Mouse (Mus musculus) hindbrain, embryonic 11.5 days (tissue): Measurements from ENCODE around the gene Gpc3. TPM values are rescaled to one million over a fixed set of nuclear protein-coding genes. Genes with fewer than 3 reads are reported as not detected.
"Not testable (repeated sequence)": the region's sequence is repeated elsewhere in the genome, so short reads cannot be mapped to it uniquely, and the experiment has no call there.

Experiments
- ATAC-seq: fragments of 200-750 bp; cut with Nextera tagmentation; 2 replicates; pipeline ENCODE4 v1.8.0; 2017; ENCODE audit warnings: mild to moderate bottlenecking, moderate TSS enrichment, moderate library complexity; ENCODE audit not compliant: low FRiP score
- DNase-seq: peaks from one replicate; pipeline ENCODE4 v3.0.0-alpha.2; 2015; ENCODE audit warnings: low spot score
- H3K27ac ChIP-seq: fragments of 300-500 bp; sonication (generic); 2 replicates; pipeline ENCODE4 v1.5.1; 2014; ENCODE audit warnings: mild to moderate bottlenecking, low read depth, low read length
- H3K27me3 ChIP-seq: fragments of 300-500 bp; sonication (generic); 2 replicates; pipeline ENCODE4 v1.6.1; 2014; ENCODE audit warnings: mild to moderate bottlenecking, low read length, moderate library complexity, mixed read lengths; ENCODE audit not compliant: control insufficient read depth, insufficient read depth
- H3K36me3 ChIP-seq: fragments of 300-500 bp; sonication (generic); 2 replicates; pipeline ENCODE4 v1.6.1; 2014; ENCODE audit warnings: mild to moderate bottlenecking, low read length, moderate library complexity, mixed read lengths; ENCODE audit not compliant: control insufficient read depth, insufficient read depth
- H3K4me1 ChIP-seq: fragments of 300-500 bp; sonication (generic); replicated peaks from 2 replicates; pipeline ENCODE4 v1.6.1; 2014; ENCODE audit warnings: low read length, mixed read lengths; ENCODE audit not compliant: control insufficient read depth, insufficient read depth
- H3K4me2 ChIP-seq: fragments of 300-500 bp; sonication (generic); replicated peaks from 2 replicates; pipeline ENCODE4 v1.6.1; 2014; ENCODE audit warnings: mild to moderate bottlenecking, low read depth, low read length
- H3K4me3 ChIP-seq: fragments of 300-500 bp; sonication (generic); 2 replicates; pipeline ENCODE4 v1.5.1; 2014; ENCODE audit warnings: low read depth, low read length
- H3K9ac ChIP-seq: fragments of 300-500 bp; sonication (generic); 2 replicates; pipeline ENCODE4 v1.6.1; 2014; ENCODE audit warnings: low read depth, low read length
- H3K9me3 ChIP-seq: fragments of 300-500 bp; sonication (generic); 2 replicates; pipeline ENCODE4 v1.6.1; 2016; ENCODE audit warnings: low read length; ENCODE audit not compliant: control insufficient read depth
- WGBS: fragments of 180-500 bp; shearing (Covaris S2); extraction: QIAGEN DNeasy Blood & Tissue Kit; methylation state at CpG from one replicate; pipeline ENCODE4 v1.1.7; 2014; 5-methylcytosine and 5-hydroxymethylcytosine counted together
- polyA plus RNA-seq: library from polyadenylated mRNA; unstranded; fragments of >200 nt; fragmentation: Nextera tagmentation; extraction: Ambion mirVana; gene quantifications from 2 replicates; pipeline ENCODE4 v1.2.1, GENCODE M21; 2014

The Gpc3 gene
- polyA plus RNA-seq, 1 experiment from 2014 or later = 338 TPM

DNA sequence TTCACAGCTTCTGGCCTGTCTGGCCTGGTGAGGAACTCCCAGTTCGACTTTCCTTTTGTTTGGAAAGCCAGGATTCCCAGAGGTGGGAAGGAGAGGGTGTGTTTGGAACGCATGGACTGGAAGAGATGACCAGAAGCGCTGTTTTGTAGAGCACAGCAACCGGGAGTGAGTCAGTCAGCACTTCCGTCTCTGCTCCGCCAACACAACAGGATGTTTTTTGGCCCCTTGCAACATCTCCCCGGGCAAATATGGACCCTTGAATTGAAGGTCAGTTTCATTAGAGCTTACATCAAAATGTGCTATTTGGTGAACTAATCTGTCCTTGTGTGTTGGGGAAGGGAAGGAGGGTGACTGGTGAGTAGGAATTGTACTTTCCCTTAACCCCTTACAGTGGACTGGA is 340.7 kb downstream of the Gpc3 start:
- no peaks in the 10 kb centered on the region for H3K36me3 ChIP-seq
- H3K4me1 ChIP-seq = no peaks in the 10 kb centered on the region
- WGBS = 85% methylated on average over 7 of the region's 7 CpGs
- no peak for ATAC-seq
- no peak overlapping the region for H3K4me3 ChIP-seq
- no peak for DNase-seq
- no peak overlapping the region for H3K27ac ChIP-seq
- no peak overlapping the region for H3K4me2 ChIP-seq
- no peak overlapping the region for H3K9ac ChIP-seq
- no peaks in the 10 kb centered on the region for H3K27me3 ChIP-seq
- H3K9me3 ChIP-seq = no peaks in the 10 kb centered on the region

- WGBS = 87% methylated on average over 11 of the region's 11 CpGs
- no peak for ATAC-seq
Observed at GRCm38 (mm10) chrX:52261991-52262390, 351.8 kb downstream of the Gpc3 start.

DNA sequence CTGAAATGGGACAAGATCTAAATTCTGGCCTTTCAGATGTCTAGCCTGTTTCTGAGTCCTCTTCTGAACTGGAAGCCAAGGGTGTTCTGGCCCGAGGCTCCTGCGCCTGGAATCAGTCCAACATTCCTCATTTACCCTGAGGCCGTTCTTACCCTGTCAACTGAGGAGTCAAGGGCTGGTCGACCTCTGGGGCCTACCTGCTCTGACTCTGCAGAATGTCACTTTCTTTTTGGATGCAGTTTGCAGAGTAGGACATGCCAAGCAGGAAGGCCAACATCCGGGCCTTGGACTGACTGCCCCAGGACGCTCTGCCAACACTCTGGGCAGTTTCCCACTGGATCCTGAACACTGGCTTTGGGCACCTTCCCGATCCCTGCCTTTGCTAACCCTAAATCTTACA is 352.2 kb downstream of the Gpc3 start:
- Histone ChIP-seq H3K27me3 (no peaks in the 10 kb centered on the region), H3K27ac (no peak overlapping the region), H3K4me2 (no peak overlapping the region), H3K9ac (no peak overlapping the region), H3K4me1 (no peaks in the 10 kb centered on the region), H3K9me3 (no peaks in the 10 kb centered on the region), H3K36me3 (no peaks in the 10 kb centered on the region), H3K4me3 (no peak overlapping the region)
- DNase-seq (no peak), ATAC-seq (no peak)
- 82% methylated on average over 7 of the region's 7 CpGs for WGBS

More at GRCm38 (mm10) chrX:52261991-52262390, 351.8 kb downstream of the Gpc3 start:
- Histone ChIP-seq H3K27me3 (no peaks in the 10 kb centered on the region), H3K4me2 (no peak overlapping the region), H3K9ac (no peak overlapping the region), H3K36me3 (no peaks in the 10 kb centered on the region), H3K4me1 (no peaks in the 10 kb centered on the region), H3K4me3 (no peak overlapping the region), H3K9me3 (no peaks in the 10 kb centered on the region), H3K27ac (no peak overlapping the region)
- DNase-seq = no peak

DNA sequence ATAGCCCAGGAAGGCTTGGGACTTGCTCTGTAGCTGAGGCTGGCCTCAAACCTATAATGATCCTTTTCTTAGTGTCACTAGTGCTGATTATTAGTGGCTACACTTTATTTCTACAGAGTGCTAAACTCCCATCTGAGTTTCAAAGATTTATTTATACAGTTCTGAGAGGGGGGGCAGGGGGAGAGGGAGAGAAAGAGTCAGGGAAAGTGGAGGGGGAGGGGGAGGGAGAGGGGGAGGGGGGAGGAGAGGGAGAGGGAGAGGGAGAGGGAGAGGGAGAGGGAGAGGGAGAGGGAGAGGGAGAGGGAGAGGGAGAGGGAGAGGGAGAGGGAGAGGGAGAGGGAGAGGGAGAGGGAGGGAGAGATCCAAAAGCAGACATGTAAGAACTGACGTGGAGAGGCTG is 354.0 kb downstream of the Gpc3 start:
- not testable (repeated sequence) for H3K27ac ChIP-seq, ATAC-seq, H3K36me3 ChIP-seq, H3K4me1 ChIP-seq, H3K27me3 ChIP-seq, H3K9me3 ChIP-seq, DNase-seq, H3K9ac ChIP-seq, H3K4me2 ChIP-seq, H3K4me3 ChIP-seq
- 58% methylated on average over 1 of the region's 1 CpGs for WGBS

- H3K4me2 ChIP-seq = no peak overlapping the region
- WGBS = 86% methylated on average over 1 of the region's 1 CpGs
Observed at GRCm38 (mm10) chrX:52254526-52254925, 359.2 kb downstream of the Gpc3 start.

DNA sequence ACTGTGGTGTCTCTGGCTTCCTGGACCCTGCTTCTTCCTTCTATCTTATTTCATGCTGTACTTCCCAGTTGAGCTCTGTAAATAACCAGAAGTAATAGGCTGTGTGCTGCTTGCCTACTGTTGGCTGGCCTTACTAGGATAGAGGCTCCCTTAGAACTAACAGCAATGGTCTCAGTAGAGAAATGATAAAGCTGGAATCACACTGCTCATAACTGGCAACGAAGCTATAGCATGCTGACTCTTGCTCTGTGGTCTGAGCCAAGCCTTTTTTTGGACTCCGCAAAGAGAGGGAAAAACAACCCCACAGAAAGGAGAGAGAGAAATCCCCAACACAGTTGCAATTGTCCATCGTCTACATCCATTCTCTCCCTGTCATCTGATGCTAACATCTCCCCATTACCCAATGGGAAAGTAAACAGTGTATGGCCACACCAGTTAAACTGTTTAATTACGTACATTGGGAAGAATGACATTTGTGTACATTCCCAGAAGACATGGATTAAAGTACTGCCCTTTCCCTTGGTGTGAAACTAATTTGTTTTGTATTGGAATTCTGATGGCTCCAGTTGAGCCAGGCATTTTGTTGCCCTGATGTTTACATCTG is 368.0 kb downstream of the Gpc3 start:
- WGBS = 88% methylated on average over 4 of the region's 4 CpGs
- Histone ChIP-seq H3K4me2 (no peak overlapping the region), H3K9ac (no peak overlapping the region), H3K27ac (no peak overlapping the region), H3K9me3 (no peaks in the 10 kb centered on the region), H3K36me3 (no peaks in the 10 kb centered on the region), H3K4me3 (no peak overlapping the region), H3K4me1 (no peaks in the 10 kb centered on the region), H3K27me3 (no peaks in the 10 kb centered on the region)
- ATAC-seq (no peak), DNase-seq (no peak)

More at GRCm38 (mm10) chrX:52254526-52254925, 359.2 kb downstream of the Gpc3 start:
- no peaks in the 10 kb centered on the region for H3K4me1 ChIP-seq
- no peaks in the 10 kb centered on the region for H3K9me3 ChIP-seq
- ATAC-seq = no peak
- DNase-seq = no peak
- H3K27ac ChIP-seq = no peak overlapping the region
- no peaks in the 10 kb centered on the region for H3K27me3 ChIP-seq
- no peak overlapping the region for H3K4me3 ChIP-seq
- no peaks in the 10 kb centered on the region for H3K36me3 ChIP-seq
- no peak overlapping the region for H3K9ac ChIP-seq

DNA sequence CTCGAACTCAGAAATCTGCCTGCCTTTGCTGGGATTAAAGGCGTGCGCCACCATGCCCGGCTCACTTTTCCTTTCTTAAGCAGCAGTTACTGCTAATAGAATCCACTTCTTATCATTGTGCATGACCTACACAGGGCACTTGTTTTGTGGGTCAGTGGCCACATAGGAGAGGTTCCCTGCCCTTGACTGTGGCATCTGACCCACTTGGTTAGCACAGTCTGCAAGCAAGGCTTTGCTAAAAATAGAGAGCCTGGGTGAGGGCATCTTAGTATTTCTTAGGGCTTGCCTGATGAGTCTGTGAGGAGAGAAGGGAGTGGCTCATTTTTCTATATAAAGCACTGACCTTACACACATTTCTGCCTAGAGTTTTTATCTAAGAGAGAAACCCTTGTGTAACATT is 376.3 kb downstream of the Gpc3 start:
- WGBS = 89% methylated on average over 4 of the region's 4 CpGs
- H3K4me2 ChIP-seq = no peak overlapping the region
- no peaks in the 10 kb centered on the region for H3K36me3 ChIP-seq
- H3K27me3 ChIP-seq = no peaks in the 10 kb centered on the region
- no peak for DNase-seq
- H3K4me3 ChIP-seq = no peak overlapping the region
- no peaks in the 10 kb centered on the region for H3K4me1 ChIP-seq
- no peak overlapping the region for H3K27ac ChIP-seq
- no peaks in the 10 kb centered on the region for H3K9me3 ChIP-seq
- no peak for ATAC-seq
- H3K9ac ChIP-seq = no peak overlapping the region

DNA sequence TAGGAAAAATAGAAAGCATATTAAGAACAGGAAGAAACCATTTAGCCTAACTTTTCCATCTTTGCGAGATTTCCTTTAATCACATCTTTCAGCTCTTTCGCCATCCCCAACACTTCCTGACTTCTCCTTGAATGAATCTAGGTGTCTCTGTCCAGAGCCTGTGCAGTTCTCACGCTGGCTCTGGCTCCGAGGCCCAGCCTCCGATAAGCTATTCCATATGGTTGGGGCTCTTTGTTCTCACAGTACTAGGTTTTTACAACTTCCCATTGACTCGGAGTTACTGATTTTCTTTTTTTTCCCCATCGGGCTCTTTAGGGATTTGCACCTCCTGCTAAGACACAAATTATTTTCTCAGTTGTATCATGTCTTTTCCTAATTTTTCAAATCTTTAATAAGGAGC is 381.8 kb downstream of the Gpc3 start:
- H3K9ac ChIP-seq = no peak overlapping the region
- no peaks in the 10 kb centered on the region for H3K36me3 ChIP-seq
- no peak overlapping the region for H3K4me2 ChIP-seq
- no peak for ATAC-seq
- DNase-seq = no peak
- no peak overlapping the region for H3K4me3 ChIP-seq
- no peaks in the 10 kb centered on the region for H3K9me3 ChIP-seq
- H3K4me1 ChIP-seq = no peaks in the 10 kb centered on the region
- WGBS = 65% methylated on average over 7 of the region's 7 CpGs
- no peak overlapping the region for H3K27ac ChIP-seq
- H3K27me3 ChIP-seq = no peaks in the 10 kb centered on the region

GRCm38 (mm10) chrX:52230711-52231110 is 383.0 kb downstream of the Gpc3 start:
- DNase-seq (no peak), ATAC-seq (no peak)
- Histone ChIP-seq H3K4me2 (no peak overlapping the region), H3K9me3 (no peaks in the 10 kb centered on the region), H3K4me3 (no peak overlapping the region), H3K4me1 (no peaks in the 10 kb centered on the region), H3K27ac (no peak overlapping the region), H3K9ac (no peak overlapping the region), H3K36me3 (no peaks in the 10 kb centered on the region), H3K27me3 (no peaks in the 10 kb centered on the region)
- WGBS = 87% methylated on average over 4 of the region's 4 CpGs
